Mouse (Mus musculus) adrenal gland, postnatal 4 days (tissue): ENCODE data around the gene Tbxas1. TPM values are rescaled to one million over a fixed set of nuclear protein-coding genes. Genes with fewer than 3 reads are reported as not detected.

Experiments
- DNase-seq, 2 experiments: peaks; one replicate each; pipeline ENCODE4 v3.0.0; 2021 to 2022; ENCODE audit warnings: low spot score in 2 of 2, mixed read lengths in 2 of 2
- total RNA-seq, 2 experiments: library from RNA; stranded (reverse); gene quantifications; 2 replicates each; pipeline ENCODE4 v1.2.3; 2021

Gene Tbxas1
- total RNA-seq, 2 experiments from 2014 or later, result 4.4 to 4.6 TPM

DNA sequence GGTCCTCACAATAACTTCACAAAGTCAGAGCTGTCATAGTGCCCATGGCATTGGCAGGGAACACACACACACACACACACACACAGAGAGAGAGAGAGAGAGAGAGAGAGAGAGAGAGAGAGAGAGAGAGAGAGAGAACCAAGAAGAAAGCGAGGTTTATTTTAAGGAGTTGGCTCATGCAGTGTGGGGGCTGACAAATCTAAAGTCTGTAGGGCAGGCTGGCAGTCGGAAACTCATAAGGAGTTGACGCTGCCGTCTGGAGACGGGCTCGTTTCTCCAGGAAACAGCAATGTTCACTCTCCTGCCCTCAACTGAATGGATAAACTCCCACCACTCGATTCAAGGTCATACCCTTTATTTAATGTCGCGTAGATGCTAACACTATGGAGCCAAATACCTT lies 165.2 kb downstream of the Tbxas1 start:
- DNase-seq, result no peak

GRCm38 (mm10) chr6:39049141-39049540 lies 173.9 kb downstream of the Tbxas1 start:
- no peak for DNase-seq

GRCm38 (mm10) chr6:39050836-39051235 lies 175.6 kb downstream of the Tbxas1 start:
- no peak for DNase-seq

DNA sequence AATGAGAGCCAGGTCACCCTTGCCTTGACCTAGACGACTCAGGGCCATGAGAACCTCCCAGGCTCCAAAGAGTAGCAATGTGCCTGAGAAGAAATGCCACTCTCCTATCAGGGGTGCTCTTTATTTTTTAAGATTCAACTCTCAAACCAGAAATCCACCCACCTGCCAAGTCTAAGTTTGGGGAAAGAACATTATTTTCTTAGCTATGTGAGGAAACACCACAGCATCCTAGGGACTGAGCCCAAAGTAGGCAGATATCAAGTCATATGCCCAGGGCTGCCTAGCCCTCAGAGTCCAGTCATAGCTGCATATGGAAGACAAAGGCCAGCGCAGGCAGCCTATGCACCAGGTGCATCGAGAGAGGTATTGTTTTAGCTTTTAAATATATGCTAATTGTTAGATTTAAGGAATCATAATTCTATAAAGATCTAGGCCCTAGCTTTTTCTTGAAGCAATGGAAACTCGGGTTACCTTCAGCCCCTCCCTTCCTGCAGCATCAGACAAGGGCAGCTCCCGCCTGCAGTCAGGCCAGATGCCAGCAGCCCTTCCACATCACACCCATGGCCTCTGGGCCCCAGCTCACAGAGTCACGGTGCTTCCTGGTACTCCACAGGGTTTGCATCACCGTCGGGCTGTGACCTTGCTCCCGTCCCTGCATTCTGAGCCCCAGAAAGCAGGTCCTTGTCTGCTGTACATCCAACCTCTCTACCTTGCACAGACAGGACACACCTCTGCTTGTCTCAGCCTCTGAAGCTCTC lies 176.8 kb downstream of the Tbxas1 start:
- no peak for DNase-seq

- no peak for DNase-seq
Observed at GRCm38 (mm10) chr6:39052636-39053035, 177.4 kb downstream of the Tbxas1 start.

DNA sequence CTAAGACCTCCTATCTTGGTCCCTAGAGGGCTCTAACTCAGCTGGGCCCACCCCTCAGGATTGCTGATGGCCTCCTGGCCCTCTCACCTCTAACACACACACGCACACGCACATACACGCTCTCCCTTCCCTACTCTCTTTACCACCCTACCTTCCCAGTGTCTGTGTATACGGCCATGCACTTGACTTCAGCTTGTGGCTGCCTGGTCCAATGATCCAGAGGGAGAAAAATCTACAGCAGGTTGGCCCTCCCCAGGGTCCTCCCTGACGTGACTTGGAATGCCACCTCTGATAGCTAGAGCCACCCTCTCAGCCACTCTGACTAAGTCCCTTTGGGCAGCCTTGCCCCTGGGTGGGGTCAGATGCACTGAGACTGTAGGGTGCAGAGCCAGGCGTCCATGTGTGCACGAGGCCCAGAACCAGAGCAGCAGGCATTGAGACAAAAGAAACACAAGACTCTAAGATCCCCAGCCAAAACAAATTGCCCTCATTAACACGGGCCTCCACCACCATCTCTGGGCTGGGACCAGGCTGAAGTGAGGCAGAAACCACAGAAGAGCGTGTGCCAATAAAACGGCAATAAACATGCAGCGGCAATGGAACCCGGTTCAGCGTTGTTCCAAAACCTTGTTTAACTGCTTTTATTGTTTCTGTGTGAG lies 179.1 kb downstream of the Tbxas1 start:
- no peak for DNase-seq

- DNase-seq, result no peak
Observed at GRCm38 (mm10) chr6:39054878-39055508, 179.8 kb downstream of the Tbxas1 start.

DNA sequence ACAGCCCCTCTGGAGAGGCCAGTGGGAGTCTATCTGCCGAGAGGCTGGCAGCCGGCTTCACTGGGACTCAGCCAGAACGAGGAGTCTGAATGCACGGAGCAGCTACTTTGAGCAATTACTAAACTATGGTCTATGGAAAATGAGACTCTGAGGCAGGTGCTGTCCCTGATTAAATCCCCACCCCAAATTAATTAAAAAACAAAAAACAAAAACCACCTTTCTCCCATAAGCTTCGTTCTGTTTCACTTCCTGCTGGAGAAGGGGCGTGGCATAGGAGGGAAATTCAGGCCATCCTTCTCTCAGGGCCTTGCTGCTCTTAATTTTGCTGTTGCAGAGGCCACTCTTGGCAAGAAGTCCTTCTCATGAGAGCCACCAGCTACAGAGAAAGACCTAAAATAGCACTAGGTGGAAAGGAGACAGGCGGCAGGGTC lies 180.6 kb downstream of the Tbxas1 start:
- DNase-seq, result no peak

- no peak for DNase-seq
Observed at GRCm38 (mm10) chr6:39057161-39057560, 182.0 kb downstream of the Tbxas1 start.

- DNase-seq, result no peak
Observed at GRCm38 (mm10) chr6:39058389-39058788, 183.2 kb downstream of the Tbxas1 start.

DNA sequence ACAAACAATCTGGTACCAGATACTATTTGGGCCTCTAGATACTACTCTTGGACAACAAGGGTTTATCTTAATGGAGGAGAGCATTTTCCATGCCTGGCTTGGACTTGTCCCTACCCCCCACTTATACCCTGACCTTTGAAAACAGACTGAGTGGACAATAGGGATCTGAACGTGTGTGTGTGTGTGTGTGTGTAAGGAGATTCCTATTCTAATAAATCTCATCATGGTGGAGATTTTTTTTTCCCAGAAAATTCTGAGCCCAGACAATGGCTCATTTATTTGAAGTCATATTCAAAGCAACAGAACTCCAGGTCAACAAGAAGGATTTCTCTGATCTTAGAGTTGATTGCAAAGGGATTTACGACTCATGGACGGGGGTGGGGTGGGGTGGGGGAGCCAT lies 183.7 kb downstream of the Tbxas1 start:
- no peak for DNase-seq

- no peak for DNase-seq
Observed at GRCm38 (mm10) chr6:39059547-39060497, 184.6 kb downstream of the Tbxas1 start.

DNA sequence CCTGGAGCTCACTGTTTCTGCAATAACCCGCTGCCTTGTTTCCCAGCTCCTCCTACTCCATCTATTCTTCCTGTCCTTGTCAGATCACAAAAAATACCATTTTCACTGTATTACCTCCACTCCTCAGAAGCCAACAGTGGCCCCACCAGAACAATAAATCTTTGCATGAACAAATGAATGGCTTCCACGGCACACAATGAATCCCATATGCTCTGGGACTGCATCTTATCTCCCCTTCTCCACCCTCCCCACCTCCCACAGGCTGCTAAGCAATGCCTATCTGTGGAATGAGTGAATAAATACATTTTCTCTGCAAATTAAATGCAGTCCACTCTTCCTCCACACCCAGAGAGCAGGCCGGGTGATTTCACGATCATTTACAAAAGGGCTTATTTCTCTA lies 186.0 kb downstream of the Tbxas1 start:
- DNase-seq, result no peak

DNA sequence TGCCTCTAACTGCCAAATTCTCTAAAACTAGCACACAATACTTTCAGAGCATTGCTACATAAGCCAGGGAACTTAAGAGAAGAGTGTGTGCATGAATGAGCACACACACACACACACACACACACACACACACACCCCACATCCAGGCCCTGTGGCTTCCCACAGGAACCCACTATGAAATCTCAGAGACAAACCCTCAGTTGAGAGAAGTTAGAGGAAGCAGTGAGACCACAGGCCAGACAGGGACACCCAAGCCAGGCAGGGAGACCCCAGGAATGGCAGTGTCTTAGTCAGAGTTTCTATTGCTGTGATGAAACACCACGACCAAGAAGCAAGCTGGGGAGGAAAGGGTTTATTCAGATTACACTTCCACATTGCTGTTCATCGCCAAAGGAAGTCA lies 188.3 kb downstream of the Tbxas1 start:
- no peak for DNase-seq

GRCm38 (mm10) chr6:39066935-39067578 lies 191.9 kb downstream of the Tbxas1 start:
- peak; percentile 57 to 65 for DNase-seq

GRCm38 (mm10) chr6:39072664-39073063 lies 197.5 kb downstream of the Tbxas1 start:
- no peak for DNase-seq

DNA sequence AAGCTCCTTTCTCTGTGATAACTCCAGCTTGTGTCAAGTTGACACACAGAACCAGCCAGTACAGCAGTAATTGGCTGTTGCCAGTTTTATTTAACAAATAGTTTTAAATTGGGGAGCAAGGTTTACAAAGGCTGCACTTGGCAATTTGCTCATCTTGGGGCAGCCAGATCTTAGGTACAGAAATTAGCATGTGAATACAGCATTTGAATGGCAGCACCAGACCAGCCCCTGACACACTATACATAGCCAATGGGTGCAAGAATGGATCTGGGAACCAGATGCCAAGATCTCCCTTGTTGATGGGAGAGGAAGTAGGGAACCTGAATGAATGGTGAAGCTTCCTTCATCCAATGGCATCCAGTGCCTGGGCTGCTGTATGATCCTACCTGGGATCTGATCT lies 199.0 kb downstream of the Tbxas1 start:
- no peak for DNase-seq

DNA sequence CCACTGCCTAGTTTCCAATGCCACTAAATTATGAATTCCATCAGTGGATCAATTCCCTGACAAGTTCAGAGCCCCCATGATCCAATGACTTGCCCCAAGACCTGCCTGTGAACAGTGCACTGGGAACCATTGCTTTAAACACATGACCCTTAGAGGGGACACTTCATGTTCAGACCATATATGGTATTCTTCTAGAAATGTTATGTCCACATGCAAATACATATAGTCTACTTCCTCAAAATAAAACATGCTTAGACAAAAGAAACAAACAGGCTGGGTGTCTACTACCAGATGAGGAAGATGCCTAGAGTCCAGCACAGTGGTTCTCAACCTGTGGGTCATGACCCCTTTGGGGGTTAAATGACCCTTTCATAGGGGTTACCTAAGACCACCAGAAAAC lies 201.3 kb downstream of the Tbxas1 start:
- no peak for DNase-seq

- no peak for DNase-seq
Observed at GRCm38 (mm10) chr6:39104631-39105030, 229.4 kb downstream of the Tbxas1 start.

DNA sequence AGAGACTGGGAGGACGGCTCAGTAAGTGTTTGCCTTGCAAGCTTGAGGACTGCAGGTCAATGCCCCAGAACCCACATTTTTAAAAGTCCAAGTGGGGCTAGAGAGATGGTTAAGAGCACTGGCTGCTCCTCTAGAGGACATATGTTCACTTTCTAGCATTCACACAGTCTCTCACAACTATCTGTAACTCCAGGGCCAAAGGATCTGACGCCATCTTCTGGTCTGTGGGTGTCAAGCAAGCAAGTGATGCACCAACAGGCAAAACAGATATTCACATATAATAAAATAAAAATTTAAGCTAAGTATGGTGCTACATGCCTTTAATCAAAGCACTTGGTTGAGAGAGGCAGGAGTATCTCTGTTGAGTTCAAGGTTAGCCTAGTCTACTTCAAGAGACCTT lies 231.6 kb downstream of the Tbxas1 start:
- no peak for DNase-seq

DNA sequence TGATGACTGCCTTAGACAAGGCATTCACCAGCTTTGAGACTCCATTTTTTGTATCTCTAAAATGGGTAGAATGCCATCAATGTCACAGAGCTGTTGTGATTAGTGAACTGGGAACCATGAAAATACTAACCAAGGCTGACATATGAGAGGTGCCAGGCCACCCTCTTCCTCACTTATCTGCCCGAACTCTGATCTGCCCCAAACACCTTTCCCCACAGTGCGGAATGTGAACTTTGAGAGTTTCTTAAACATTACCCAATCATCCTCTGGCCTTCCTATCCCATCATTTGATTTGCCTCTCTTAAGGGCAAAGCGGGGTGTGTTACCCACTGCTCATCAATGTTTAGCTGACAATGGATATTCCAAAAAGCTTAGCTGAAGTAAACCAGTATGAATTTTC lies 237.5 kb downstream of the Tbxas1 start:
- DNase-seq, result no peak
